Mouse (Mus musculus) right cerebral cortex, postnatal 36 days (tissue): ENCODE results near the gene Socs7.
"Not testable (repeated sequence)": the region's sequence is repeated elsewhere in the genome, so short reads cannot be mapped to it uniquely, and the experiment has no call there.

Experiments
- DNase-seq, 2 experiments: peaks; one replicate each; pipeline ENCODE4 v3.0.0; 2022; ENCODE audit warnings: low spot score in 2 of 2, mixed read lengths in 1 of 2

Gene Socs7

DNA sequence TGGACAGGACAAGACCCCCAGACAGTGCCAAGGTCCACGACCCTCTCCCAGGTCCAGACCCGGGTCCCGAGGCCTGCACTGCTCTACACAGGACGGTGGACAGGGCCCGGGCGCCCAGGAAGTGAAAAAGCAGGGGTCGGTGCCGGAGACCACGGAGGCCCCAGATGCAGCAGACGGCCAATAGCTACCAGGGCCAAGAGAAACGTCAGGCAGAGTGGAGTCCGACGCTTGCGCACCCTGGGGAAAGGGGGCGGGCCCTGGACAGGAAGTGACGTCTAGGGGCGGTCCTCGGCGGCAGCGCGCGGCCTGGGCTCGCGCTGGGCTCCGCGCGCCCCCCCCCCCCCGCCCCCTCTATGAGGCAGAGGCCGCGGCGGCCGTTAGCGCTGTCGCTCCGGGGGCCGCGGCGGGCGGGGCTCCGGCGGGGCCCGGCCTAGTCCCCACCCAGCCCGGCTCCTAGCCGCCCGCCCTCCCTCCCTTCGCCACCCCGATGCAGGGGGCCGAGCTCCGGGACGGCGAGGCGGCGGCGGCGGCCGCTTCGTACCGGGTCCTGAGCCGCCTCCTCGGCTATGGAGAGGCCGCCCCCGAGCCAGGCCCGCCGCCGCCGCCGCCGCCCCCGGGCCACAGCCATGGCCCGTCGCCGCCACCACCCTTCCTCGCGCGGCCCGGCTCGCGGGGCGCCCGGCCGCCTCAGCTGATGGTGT, at the start of gene Socs7:
Gene Socs7, plus strand, starts transcription at position 604 of the 701 bp plus-strand sequence.
- DNase-seq, result peak; percentile 90 to 93

- not testable (repeated sequence) for DNase-seq
Observed at GRCm38 (mm10) chr11:97312871-97313270, 49.5 kb upstream of the Socs7 start.

GRCm38 (mm10) chr11:97314110-97314509, 48.2 kb upstream of the Socs7 start:
- no peak for DNase-seq

- DNase-seq, result no peak
Observed at GRCm38 (mm10) chr11:97314751-97315503, 47.4 kb upstream of the Socs7 start.

GRCm38 (mm10) chr11:97315504-97316503, 46.5 kb upstream of the Socs7 start, which contains the start of gene Mrpl45:
Mrpl45 (plus strand) TSS chr11:97315716.
- DNase-seq, result peak; percentile 97 to 98

- no peak for DNase-seq
Observed at GRCm38 (mm10) chr11:97321197-97321596, 41.2 kb upstream of the Socs7 start.

GRCm38 (mm10) chr11:97321894-97322600, 40.3 kb upstream of the Socs7 start:
- DNase-seq, result not testable (repeated sequence)

DNA sequence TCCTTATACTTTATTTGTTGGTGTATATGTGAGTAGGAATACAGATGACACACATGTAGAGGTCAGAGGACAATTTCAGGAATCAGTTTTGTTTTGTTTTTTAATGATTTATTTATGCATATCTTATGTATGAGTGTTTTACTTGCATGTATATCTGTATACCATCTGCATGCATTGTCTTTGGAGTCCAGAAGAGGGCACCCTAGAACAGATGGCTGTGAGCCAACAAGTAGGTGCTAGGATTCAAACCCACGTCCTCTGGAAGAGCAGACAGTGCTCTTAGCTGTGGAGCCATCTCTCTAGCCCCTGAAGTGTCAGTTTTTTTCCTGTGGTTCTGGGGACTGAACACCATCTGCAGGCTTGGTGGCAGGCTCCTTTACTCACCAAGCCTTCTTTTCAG, 37.1 kb upstream of the Socs7 start:
- no peak for DNase-seq

DNA sequence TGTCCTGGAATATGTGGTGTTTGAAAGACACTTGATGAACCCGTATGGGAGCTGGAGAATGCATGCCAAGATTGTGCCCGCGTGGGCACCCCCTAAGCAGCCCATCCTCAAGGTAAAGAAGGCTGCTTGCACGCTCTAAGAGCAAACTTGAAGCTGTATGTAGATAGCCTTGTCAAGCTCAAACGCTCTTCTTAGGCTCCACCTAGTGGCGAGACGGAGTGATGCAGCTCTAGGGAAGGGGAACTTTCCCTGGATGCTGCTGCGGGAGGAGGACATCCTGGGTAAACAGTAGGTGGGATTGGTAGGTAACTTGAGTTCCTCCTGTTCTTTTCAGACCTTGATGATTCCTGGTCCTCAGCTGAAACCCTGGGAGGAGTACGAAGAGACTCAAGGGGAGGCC, 34.2 kb upstream of the Socs7 start:
- peak in 1 of 2 experiments; percentile 28 for DNase-seq

- no peak for DNase-seq
Observed at GRCm38 (mm10) chr11:97330315-97330714, 32.0 kb upstream of the Socs7 start.

DNA sequence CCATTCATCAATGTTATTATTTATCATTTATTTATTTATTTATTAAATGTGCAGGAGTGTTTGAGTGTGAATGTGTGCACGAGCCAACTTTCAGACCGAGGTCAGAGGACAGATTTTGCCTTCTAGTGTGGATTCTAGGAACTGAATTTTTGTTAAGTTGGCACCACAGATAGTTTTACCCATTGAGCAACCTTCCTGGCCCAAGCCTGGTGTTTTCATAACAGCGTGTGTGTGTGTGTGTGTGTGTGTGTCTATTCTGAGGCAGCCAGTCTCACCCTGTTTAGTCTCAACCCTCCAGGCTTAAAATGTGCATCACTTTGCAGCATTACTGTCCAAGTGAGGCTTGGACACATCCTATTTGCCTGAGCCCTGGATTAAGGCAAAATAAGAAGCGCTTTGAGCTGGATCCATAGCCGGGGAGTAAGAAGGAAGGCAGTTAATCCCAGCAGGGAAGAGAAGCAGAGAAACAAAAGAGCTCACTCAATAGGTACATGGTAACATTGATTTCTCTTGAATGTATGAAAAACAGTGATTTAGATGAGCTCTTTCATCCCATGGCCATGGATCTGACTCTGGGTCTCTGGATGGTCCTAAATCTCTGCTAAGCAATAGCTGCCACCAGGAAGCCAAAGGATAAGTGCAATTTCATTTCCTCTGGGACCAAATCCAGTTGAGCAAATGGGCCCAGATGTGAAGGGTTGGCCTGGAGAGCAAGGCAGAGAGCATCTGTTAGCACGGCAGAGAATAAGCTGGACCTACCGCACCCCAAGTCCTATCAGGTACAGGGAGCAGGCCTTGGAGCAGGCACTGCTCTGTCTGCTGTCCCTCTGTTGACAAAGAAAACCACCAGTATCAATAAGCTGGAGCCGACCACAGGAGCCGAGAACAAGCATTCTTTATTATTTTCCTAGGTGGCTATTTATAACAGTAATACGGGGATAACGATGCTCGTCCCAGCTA, 30.8 kb upstream of the Socs7 start:
- DNase-seq, result no peak

GRCm38 (mm10) chr11:97333044-97333443, 29.3 kb upstream of the Socs7 start:
- DNase-seq, result no peak

DNA sequence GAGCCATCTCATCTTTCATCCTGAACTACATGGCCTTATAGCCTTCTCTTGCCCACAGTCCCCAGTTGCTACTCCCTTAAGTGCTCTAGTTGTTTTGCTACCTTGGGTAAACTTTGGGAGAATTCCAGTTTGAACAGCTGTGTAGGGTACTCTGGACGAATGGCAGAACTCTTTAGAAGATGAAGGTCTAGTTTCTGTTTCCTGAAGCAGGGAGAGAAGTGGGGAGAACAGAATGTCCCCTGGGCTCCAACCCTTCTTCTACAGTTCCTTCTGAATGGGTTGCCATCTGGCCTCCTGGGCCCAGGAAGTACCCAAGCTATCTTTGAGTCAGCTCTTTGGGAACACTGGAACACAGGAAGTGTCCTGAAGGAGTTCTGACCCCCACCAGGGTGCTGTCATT, 28.5 kb upstream of the Socs7 start:
- no peak for DNase-seq

DNA sequence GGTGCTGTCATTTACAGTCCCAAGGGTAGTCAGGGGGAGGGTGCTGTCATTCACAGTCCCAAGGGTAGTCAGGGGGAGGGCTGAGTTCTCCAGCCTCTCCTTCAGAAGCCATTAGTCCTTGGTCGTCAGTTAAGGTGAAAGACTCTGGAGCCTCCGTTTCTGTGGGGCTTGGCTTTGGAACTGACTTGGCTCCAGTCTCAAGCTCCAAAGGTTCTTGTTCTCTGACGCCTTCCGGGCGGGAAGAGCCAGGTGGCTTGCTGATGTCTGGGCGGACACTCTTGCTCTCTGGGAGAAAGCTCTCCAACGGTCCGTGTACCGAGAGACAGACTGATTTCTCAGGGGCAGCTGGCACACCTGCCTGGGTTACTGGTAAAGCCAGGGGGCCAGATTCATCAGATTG, 28.0 kb upstream of the Socs7 start:
- no peak for DNase-seq

GRCm38 (mm10) chr11:97336238-97336637, 26.1 kb upstream of the Socs7 start:
- DNase-seq, result no peak

- DNase-seq, result no peak
Observed at GRCm38 (mm10) chr11:97336751-97337345, 25.5 kb upstream of the Socs7 start.

DNA sequence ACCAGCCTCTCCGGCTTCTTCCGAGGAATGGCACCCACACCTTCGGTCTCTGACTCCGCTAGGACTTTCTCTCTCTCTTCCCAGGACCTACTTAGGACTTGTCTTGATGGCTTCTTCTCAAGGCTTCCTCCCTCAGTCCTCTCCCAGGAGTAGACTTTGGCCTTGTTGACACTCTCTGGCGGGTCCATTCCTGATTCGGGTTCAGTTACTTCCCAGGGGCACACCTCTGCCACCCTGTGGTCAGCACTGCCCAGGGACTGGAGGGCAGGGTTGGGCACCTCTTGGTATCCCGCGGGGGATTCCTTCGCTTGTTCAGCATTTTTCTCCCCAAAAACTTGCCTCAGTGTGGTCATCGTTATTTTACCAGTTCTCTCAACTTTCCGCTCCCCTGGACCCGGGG, 25.0 kb upstream of the Socs7 start:
- DNase-seq, result no peak

- DNase-seq, result no peak
Observed at GRCm38 (mm10) chr11:97338302-97338976, 23.9 kb upstream of the Socs7 start.

GRCm38 (mm10) chr11:97338977-97339315, 23.4 kb upstream of the Socs7 start:
- DNase-seq, result peak; percentile 23 to 37
